8 mouse cellular contexts compared by ENCODE assay signal in the genomic region with DNA sequence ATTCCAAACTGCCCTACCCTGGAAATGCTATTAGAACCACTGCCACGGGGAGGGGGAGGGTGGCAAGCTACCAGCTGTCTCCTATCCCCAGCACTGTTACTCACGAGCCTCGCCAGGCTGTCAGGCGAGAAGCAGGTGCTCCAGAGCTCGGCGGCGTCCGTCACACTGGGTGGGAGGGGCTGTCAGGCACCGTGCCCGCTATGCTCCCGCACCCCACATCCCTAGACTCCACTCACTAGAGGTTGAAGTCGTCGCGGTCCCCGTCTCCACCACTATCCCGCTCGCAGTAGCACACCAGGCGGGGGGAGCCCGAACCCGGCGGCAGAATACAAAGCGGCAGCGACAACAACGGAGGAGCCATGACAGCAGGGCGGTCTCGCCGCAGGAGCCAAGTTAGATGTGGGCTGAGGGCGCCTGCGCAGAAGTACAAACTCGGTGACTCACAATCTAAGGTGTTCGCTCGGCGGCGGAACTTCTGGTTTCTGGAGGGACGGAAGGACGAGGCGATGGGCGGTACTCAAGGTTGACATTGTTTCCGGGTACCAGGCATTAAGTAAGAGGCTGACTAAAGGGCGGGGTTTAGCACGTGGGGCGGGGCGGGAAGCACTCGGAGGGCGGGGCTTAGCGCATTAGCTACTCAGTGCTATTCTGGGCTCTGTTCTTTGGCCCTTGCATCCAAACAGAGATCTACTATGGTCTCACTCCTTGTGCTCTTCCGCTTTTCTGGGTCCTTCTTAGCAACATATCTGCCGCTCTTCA. TPM values are rescaled to one million over a fixed set of nuclear protein-coding genes. Genes with fewer than 3 reads are reported as not detected.
DNase-seq lines count a peak whose midpoint lies in the region; ATAC-seq and TF ChIP-seq lines count a peak whose summit lies in the region.

A gene (minus strand): TSS at position 544 of the 759 bp plus-strand sequence.

- peak within 1 kb of the TSS; percentile 91 for H3K4me3 ChIP-seq in bone marrow, adult 2 months (replicated peaks; ENCODE audit: control insufficient read depth, low read depth, low read length)
- H3K4me3 ChIP-seq in embryonic facial prominence, embryonic 15.5 days (replicated peaks) = peak within 1 kb of the TSS; percentile 62
- H3K4me3 ChIP-seq in limb, embryonic 14.5 days (replicated peaks; ENCODE audit: low read length) = peak within 1 kb of the TSS; percentile 75
- H3K4me3 ChIP-seq in midbrain, postnatal 0 days (ENCODE audit: low read depth, low read length) = peak within 1 kb of the TSS; percentile 58

- H3K4me2 ChIP-seq in embryonic facial prominence, embryonic 15.5 days (replicated peaks) = peak within 1 kb of the TSS; percentile 80
- H3K4me2 ChIP-seq in limb, embryonic 14.5 days (replicated peaks; ENCODE audit: low read depth, low read length, severe bottlenecking) = peak within 1 kb of the TSS; percentile 86
- H3K4me2 ChIP-seq in midbrain, postnatal 0 days (ENCODE audit: low read depth, low read length, poor library complexity, severe bottlenecking) = peak within 1 kb of the TSS; percentile 95

- no peaks in the 10 kb centered on the region for H3K9me3 ChIP-seq in embryonic facial prominence, embryonic 15.5 days (replicated peaks)
- no peaks in the 10 kb centered on the region for H3K9me3 ChIP-seq in limb, embryonic 14.5 days (ENCODE audit: control insufficient read depth, low read length)
- H3K9me3 ChIP-seq in midbrain, postnatal 0 days (ENCODE audit: low read length) = no peaks in the 10 kb centered on the region

- H3K36me3 ChIP-seq in embryonic facial prominence, embryonic 15.5 days = 0 out of 2 replicates have a peak, but pooled peaks cover 9% of the 10 kb centered on the region
- 0 out of 2 replicates have a peak, but pooled peaks cover 7% of the 10 kb centered on the region for H3K36me3 ChIP-seq in limb, embryonic 14.5 days (ENCODE audit: control insufficient read depth, insufficient read depth, low read length)
- H3K36me3 ChIP-seq in midbrain, postnatal 0 days (ENCODE audit: insufficient read depth, low read length) = peaks cover 17% of the 10 kb centered on the region

- DNase-seq in 416B (ENCODE audit: low read depth) = peak; percentile 100
- DNase-seq in heart, adult 8-10 months (ENCODE audit: low spot score) = peak; percentile 93
- DNase-seq in kidney, adult 9 months = peak; percentile 98
- DNase-seq in limb, embryonic 14.5 days (ENCODE audit: low spot score) = peak; percentile 97
- peak; percentile 97 for DNase-seq in midbrain, postnatal 0 days (ENCODE audit: low spot score)
- peak; percentile 79 to 84 for DNase-seq in spleen, postnatal 14 days (ENCODE audit: low spot score in 2 of 2)

- under 1% methylated on average over 48 of the region's 48 CpGs for WGBS in bone marrow, adult 2 months
- WGBS in embryonic facial prominence, embryonic 15.5 days = 2% methylated on average over 48 of the region's 48 CpGs
- WGBS in limb, embryonic 14.5 days = under 1% methylated on average over 48 of the region's 48 CpGs
- WGBS in midbrain, postnatal 0 days = under 1% methylated on average over 48 of the region's 48 CpGs

- H3K9ac ChIP-seq in embryonic facial prominence, embryonic 15.5 days = peak within 1 kb of the TSS; percentile 54
- H3K9ac ChIP-seq in limb, embryonic 14.5 days (ENCODE audit: low read depth, low read length, severe bottlenecking) = peak within 1 kb of the TSS; percentile 73
- H3K9ac ChIP-seq in midbrain, postnatal 0 days (replicated peaks; ENCODE audit: low read length, poor library complexity, severe bottlenecking) = peak within 1 kb of the TSS; percentile 86

- peak; percentile 77 for TF ChIP-seq POLR2A in bone marrow, adult 2 months (IDR thresholded peaks at IDR 0.05; ENCODE audit: borderline replicate concordance, control insufficient read depth, low read depth, low read length)
- no peak for TF ChIP-seq POLR2A in limb, embryonic 14.5 days (IDR thresholded peaks at IDR 0.05; ENCODE audit: borderline replicate concordance, extremely low read depth, insufficient read depth, insufficient read length)

- H3K4me1 ChIP-seq in bone marrow, adult 2 months (ENCODE audit: control insufficient read depth, insufficient read depth, low read length) = peaks cover 7% of the 10 kb centered on the region; the same call in 1 of the 2 replicates
- peaks cover 35% of the 10 kb centered on the region for H3K4me1 ChIP-seq in embryonic facial prominence, embryonic 15.5 days
- peaks cover 15% of the 10 kb centered on the region for H3K4me1 ChIP-seq in limb, embryonic 14.5 days (ENCODE audit: control insufficient read depth, insufficient read depth, low read length)
- H3K4me1 ChIP-seq in midbrain, postnatal 0 days (ENCODE audit: insufficient read depth, low read length) = peaks cover 15% of the 10 kb centered on the region

- ATAC-seq in embryonic facial prominence, embryonic 15.5 days (ENCODE audit: insufficient number of reproducible peaks, low FRiP score, low TSS enrichment, low read depth) = peak; percentile 91
- ATAC-seq in limb, embryonic 14.5 days (ENCODE audit: low FRiP score, low read depth) = peak; percentile 94
- peak; percentile 87 for ATAC-seq in midbrain, postnatal 0 days (ENCODE audit: low FRiP score)

- no peaks in the 10 kb centered on the region for H3K27me3 ChIP-seq in embryonic facial prominence, embryonic 15.5 days
- H3K27me3 ChIP-seq in limb, embryonic 14.5 days (ENCODE audit: control insufficient read depth, insufficient read depth, low read length) = no peaks in the 10 kb centered on the region
- H3K27me3 ChIP-seq in midbrain, postnatal 0 days (ENCODE audit: insufficient read depth, low read length) = no peaks in the 10 kb centered on the region

- no peak for TF ChIP-seq CTCF in bone marrow, adult 2 months (IDR thresholded peaks at IDR 0.05; ENCODE audit: control insufficient read depth, insufficient read depth, low read length)
- no peak; the same call in 1 of the 2 replicates for TF ChIP-seq CTCF in midbrain, postnatal 0 days (IDR thresholded peaks at IDR 0.05)

- H3K27ac ChIP-seq in bone marrow, adult 2 months (ENCODE audit: control insufficient read depth, insufficient read depth, low read depth, low read length, poor library complexity) = peak within 1 kb of the TSS; percentile 98
- peak within 1 kb of the TSS; percentile 86 for H3K27ac ChIP-seq in embryonic facial prominence, embryonic 15.5 days (replicated peaks)
- H3K27ac ChIP-seq in limb, embryonic 14.5 days (replicated peaks; ENCODE audit: low read depth, low read length) = peak within 1 kb of the TSS; percentile 79
- peak within 1 kb of the TSS; percentile 86 for H3K27ac ChIP-seq in midbrain, postnatal 0 days (ENCODE audit: low read depth, low read length)

RNA-seq across cellular contexts. Expression of the gene that starts here (rescaled TPM):
- polyA plus RNA-seq in bone marrow, adult 2 months (2011; ENCODE audit: insufficient read depth, insufficient read length, low replicate concordance, missing spikeins) = 42.2 and 114 TPM in 2 replicates
- polyA plus RNA-seq in embryonic facial prominence, embryonic 15.5 days (2015; fragmentation: Nextera tagmentation; extraction: Ambion mirVana) = 48.7 and 49.1 TPM in 2 replicates
- total RNA-seq in heart, adult 8-10 months (2022) = 10 to 100 TPM; 21.4 to 30.7 (median 23.3) TPM
- polyA plus RNA-seq in limb, embryonic 14.5 days (2012; rRNA removed) = 65.6 and 71.0 TPM in 2 replicates
- 34.0 and 44.9 TPM in 2 replicates for polyA plus RNA-seq in limb, embryonic 14.5 days (2014; fragmentation: Nextera tagmentation; extraction: Ambion mirVana)
- total RNA-seq in midbrain, postnatal 0 days (2014; rRNA removed) = 163 and 195 TPM in 2 replicates
- 151 and 165 TPM in 2 replicates for polyA plus RNA-seq in midbrain, postnatal 0 days (2015; fragmentation: Nextera tagmentation; extraction: Ambion mirVana)

Comparison
In these comparisons a context has a peak if more than half of its experiments do, and no peak if none do; other contexts are left out.
1. Peak in every context shown above with its lines: DNase-seq, ATAC-seq, H3K4me3 ChIP-seq and H3K27ac ChIP-seq.